17 mouse cellular contexts compared by ENCODE assay signal in genomic region chr17:14199621-14200020, GRCm38 (mm10). TPM values are rescaled to one million over a fixed set of nuclear protein-coding genes. Genes with fewer than 3 reads are reported as not detected.
DNase-seq lines count a peak whose midpoint lies in the region; ATAC-seq and TF ChIP-seq lines count a peak whose summit lies in the region.
"Had no signal": no experiment of that assay in that cellular context is flagged by ENCODE, and none has a peak within 500 bp of the region (broad histone marks: within the 10 kb centered on the region; RNA-seq: fewer than 3 reads in every experiment).

No protein-coding gene starts in this region.

- H3K4me1 ChIP-seq in heart, embryonic 10.5 days: peaks cover 33% of the 10 kb centered on the region
- H3K4me1 ChIP-seq in E14TG2a.4 (replicated peaks; ENCODE audit: low read depth, low read length): peaks cover 81% of the 10 kb centered on the region
- H3K4me1 ChIP-seq in embryonic facial prominence, embryonic 11.5 days (ENCODE audit: control insufficient read depth, insufficient read depth, low read length): peaks cover 6% of the 10 kb centered on the region
- H3K4me1 ChIP-seq in forebrain, postnatal 0 days (ENCODE audit: insufficient read depth): no peaks in the 10 kb centered on the region

- no peak overlapping the region for H3K4me2 ChIP-seq in embryonic facial prominence, embryonic 11.5 days (ENCODE audit: low read depth, low read length)
- H3K4me2 ChIP-seq in forebrain, postnatal 0 days (ENCODE audit: low read depth): no peak overlapping the region
- H3K4me2 ChIP-seq: embryonic facial prominence, embryonic 15.5 days; forebrain, embryonic 13.5 days; limb, embryonic 13.5 days had no signal

- WGBS in heart, embryonic 10.5 days: 51% methylated on average over 4 of the region's 4 CpGs
- 47% methylated on average over 4 of the region's 4 CpGs for WGBS in embryonic facial prominence, embryonic 11.5 days
- 18% methylated on average over 4 of the region's 4 CpGs for WGBS in forebrain, postnatal 0 days

- no peak overlapping the region for H3K4me3 ChIP-seq in heart, embryonic 10.5 days
- peak overlapping the region; percentile 60; the same call in 1 of the 2 replicates for H3K4me3 ChIP-seq in E14TG2a.4 (replicated peaks; ENCODE audit: low read length)
- H3K4me3 ChIP-seq in embryonic facial prominence, embryonic 11.5 days (ENCODE audit: low read depth, low read length): no peak overlapping the region
- H3K4me3 ChIP-seq in forebrain, postnatal 0 days (ENCODE audit: low read depth, low read length): no peak overlapping the region
- H3K4me3 ChIP-seq: embryonic facial prominence, embryonic 15.5 days; forebrain, embryonic 13.5 days; limb, embryonic 13.5 days had no signal

- TF ChIP-seq CTCF in E14TG2a.4 (conservative IDR thresholded peaks at IDR 0.05; ENCODE audit: low read length): no peak
- TF ChIP-seq CTCF in forebrain, postnatal 0 days (IDR thresholded peaks at IDR 0.05; ENCODE audit: low read depth): no peak

- H3K27me3 ChIP-seq in heart, embryonic 10.5 days (ENCODE audit: insufficient read depth, poor library complexity, severe bottlenecking): peaks cover 68% of the 10 kb centered on the region
- peaks cover 12% of the 10 kb centered on the region for H3K27me3 ChIP-seq in E14TG2a.4 (ENCODE audit: insufficient read depth, low read length)
- peaks cover 26% of the 10 kb centered on the region for H3K27me3 ChIP-seq in embryonic facial prominence, embryonic 11.5 days (ENCODE audit: control insufficient read depth, insufficient read depth, low read length)
- peaks cover 9% of the 10 kb centered on the region for H3K27me3 ChIP-seq in forebrain, postnatal 0 days (ENCODE audit: insufficient read depth, low read length)

- H3K36me3 ChIP-seq in heart, embryonic 10.5 days: peaks cover 25% of the 10 kb centered on the region
- peaks cover 43% of the 10 kb centered on the region for H3K36me3 ChIP-seq in E14TG2a.4 (ENCODE audit: insufficient read depth, low read length)
- no peaks in the 10 kb centered on the region for H3K36me3 ChIP-seq in embryonic facial prominence, embryonic 11.5 days (replicated peaks; ENCODE audit: control insufficient read depth, insufficient read depth, low read depth, low read length)
- H3K36me3 ChIP-seq in forebrain, postnatal 0 days (ENCODE audit: insufficient read depth): no peaks in the 10 kb centered on the region
- H3K36me3 ChIP-seq: embryonic facial prominence, embryonic 15.5 days; limb, embryonic 13.5 days had no signal

- ATAC-seq in embryonic facial prominence, embryonic 11.5 days (replicated peaks; ENCODE audit: insufficient number of reproducible peaks, low FRiP score, low TSS enrichment, low read depth): no peak
- ATAC-seq in forebrain, postnatal 0 days: no peak
- ATAC-seq: forebrain, embryonic 13.5 days had no signal

- intact Hi-C loops in heart, postnatal 10 days (cut with DNase I): no loop called here

- peak; percentile 49 to 59 for DNase-seq in heart, adult 18-20 months
- no peak for DNase-seq in heart, embryonic 10.5 days (ENCODE audit: low spot score)
- DNase-seq in embryonic facial prominence, embryonic 11.5 days (ENCODE audit: low spot score): peak; percentile 40
- DNase-seq in heart, postnatal 10 days: peak; percentile 56 to 60
- DNase-seq in adrenal gland, postnatal 4 days (ENCODE audit: low spot score in 2 of 2): no peak
- no peak for DNase-seq in forebrain, postnatal 0 days
- DNase-seq in left cerebral cortex, adult 18-20 months (ENCODE audit: low spot score in 2 of 2): no peak
- DNase-seq: adrenal gland, postnatal 36 days; cerebellum, postnatal 14 days; layer of hippocampus, adult 9-11 months; lung, adult 18-20 months; right cerebral cortex, adult 18-20 months had no signal

- no peaks in the 10 kb centered on the region for H3K9me3 ChIP-seq in heart, embryonic 10.5 days
- H3K9me3 ChIP-seq in E14TG2a.4 (ENCODE audit: low read length): no peaks in the 10 kb centered on the region
- H3K9me3 ChIP-seq in embryonic facial prominence, embryonic 11.5 days (replicated peaks; ENCODE audit: control insufficient read depth, low read length): no peaks in the 10 kb centered on the region
- H3K9me3 ChIP-seq in forebrain, postnatal 0 days (ENCODE audit: low read length): no peaks in the 10 kb centered on the region
- H3K9me3 ChIP-seq: embryonic facial prominence, embryonic 15.5 days; forebrain, embryonic 13.5 days; limb, embryonic 13.5 days had no signal

- no peak overlapping the region for H3K27ac ChIP-seq in heart, embryonic 10.5 days
- H3K27ac ChIP-seq in embryonic facial prominence, embryonic 11.5 days (replicated peaks; ENCODE audit: low read depth, low read length): no peak overlapping the region
- H3K27ac ChIP-seq in forebrain, postnatal 0 days (ENCODE audit: low read depth, low read length): no peak overlapping the region
- H3K27ac ChIP-seq: embryonic facial prominence, embryonic 15.5 days; forebrain, embryonic 13.5 days; limb, embryonic 13.5 days had no signal

- no peak overlapping the region for H3K9ac ChIP-seq in embryonic facial prominence, embryonic 11.5 days (replicated peaks; ENCODE audit: low read length)
- no peak overlapping the region for H3K9ac ChIP-seq in forebrain, postnatal 0 days
- H3K9ac ChIP-seq: embryonic facial prominence, embryonic 15.5 days; forebrain, embryonic 13.5 days; limb, embryonic 13.5 days had no signal

RNA-seq across cellular contexts. Expression of gene Dact2, which starts 4.5 kb away (rescaled TPM):
- total RNA-seq in heart, adult 18-20 months (2021): 1 to 10 TPM in 1 of 2 experiments, under 1 TPM in 1; 0.95 to 1.1 TPM
- polyA plus RNA-seq in heart, embryonic 10.5 days (2016; fragmentation: Nextera tagmentation; extraction: Ambion mirVana): 0.59 and 1.4 TPM in 2 replicates
- polyA plus RNA-seq in embryonic facial prominence, embryonic 11.5 days (2014; fragmentation: Nextera tagmentation; extraction: Ambion mirVana): 1.1 TPM in 2 replicates
- 1 to 10 TPM; 2.3 to 2.7 TPM for total RNA-seq in heart, postnatal 10 days (2021)
- 1 to 10 TPM; 2.4 to 9.2 TPM for total RNA-seq in adrenal gland, postnatal 4 days (2021)
- total RNA-seq in forebrain, postnatal 0 days (2014; rRNA removed): 10.8 and 19.4 TPM in 2 replicates
- polyA plus RNA-seq in forebrain, postnatal 0 days (2015; fragmentation: Nextera tagmentation; extraction: Ambion mirVana): 1.2 and 2.1 TPM in 2 replicates
- 10 to 100 TPM; 68.0 to 88.0 TPM for total RNA-seq in left cerebral cortex, adult 18-20 months (2021)
- total RNA-seq: megakaryocyte, adult 5-6 weeks had no signal

Comparison
In these comparisons a context has a peak if more than half of its experiments do, and no peak if none do; other contexts are left out.
1. DNase-seq: peak in heart, adult 18-20 months (2 of 2), embryonic facial prominence, embryonic 11.5 days (single experiment) and heart, postnatal 10 days (2 of 2); none in heart, embryonic 10.5 days (single experiment), adrenal gland, postnatal 4 days (0 of 2), forebrain, postnatal 0 days (single experiment) and left cerebral cortex, adult 18-20 months (0 of 2).